Comparison of ENCODE assay signal across 28 mouse cellular contexts in the genomic region with DNA sequence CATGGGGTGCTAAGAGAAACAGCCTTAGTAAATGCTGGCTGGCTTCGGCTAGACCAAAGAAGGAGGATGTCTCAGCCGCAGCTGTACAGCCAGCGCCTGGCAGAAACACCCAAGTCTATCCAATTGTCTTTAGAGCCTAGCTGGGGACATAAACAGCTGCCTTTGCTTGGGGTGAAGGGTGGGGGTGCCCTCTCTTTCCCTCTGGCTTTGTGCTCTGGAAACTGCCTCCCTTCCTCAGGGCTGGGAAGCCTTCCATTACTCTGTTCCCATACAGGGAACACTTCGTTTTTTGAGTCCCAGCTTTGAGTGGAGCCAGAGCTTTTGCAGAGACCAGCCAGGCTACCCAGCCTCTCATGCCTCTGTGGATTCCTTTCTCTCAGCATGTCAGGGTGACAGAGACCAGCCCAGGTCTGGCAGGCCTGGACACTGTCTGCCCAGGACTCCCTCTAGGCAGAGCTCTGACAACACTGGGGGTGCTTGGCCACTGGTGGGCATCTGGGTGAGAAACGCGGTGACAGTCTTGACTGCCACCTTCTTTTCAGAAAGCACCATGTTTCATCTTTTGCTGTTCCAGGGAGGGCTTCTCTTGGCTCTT.
DNase-seq lines count a peak whose midpoint lies in the region; ATAC-seq and TF ChIP-seq lines count a peak whose summit lies in the region.
"Had no signal": no experiment of that assay in that cellular context is flagged by ENCODE, and none has a peak within 500 bp of the region (broad histone marks: within the 10 kb centered on the region; RNA-seq: fewer than 3 reads in every experiment).

No protein-coding gene starts in this region.

- H3K4me3 ChIP-seq in gastrocnemius, adult 2 months = no peak overlapping the region
- H3K4me3 ChIP-seq in intestine, embryonic 15.5 days (replicated peaks) = no peak overlapping the region
- no peak overlapping the region for H3K4me3 ChIP-seq in intestine, postnatal 0 days (ENCODE audit: low read depth, low read length)
- no peak overlapping the region for H3K4me3 ChIP-seq in embryonic facial prominence, embryonic 10.5 days
- H3K4me3 ChIP-seq: forebrain, embryonic 13.5 days; hindbrain, embryonic 12.5 days; kidney, embryonic 15.5 days; layer of hippocampus, adult 2 months; left cerebral cortex, adult 2 months; limb, embryonic 12.5 days; liver, embryonic 15.5 days; lung, embryonic 15.5 days had no signal

- DNase-seq in gastrocnemius, adult 2 months = no peak
- no peak for DNase-seq in gastrocnemius, postnatal 14 days
- DNase-seq in embryonic facial prominence, embryonic 10.5 days (ENCODE audit: low spot score) = peak; percentile 36
- DNase-seq in yolk sac, embryonic 10.5 days (ENCODE audit: low spot score) = peak; percentile 39
- DNase-seq in ovary, postnatal 14 days (ENCODE audit: low spot score) = no peak
- DNase-seq: adrenal gland, postnatal 10 days; cerebellum, adult 11-12 months; cerebellum, adult 9-11 months; heart, postnatal 36 days; kidney, adult 18-20 months; kidney, postnatal 25 days; right cerebral cortex, adult 18-20 months; thymus, postnatal 14 days had no signal

- no peak overlapping the region for H3K4me2 ChIP-seq in intestine, embryonic 15.5 days (replicated peaks)
- H3K4me2 ChIP-seq in intestine, postnatal 0 days (replicated peaks; ENCODE audit: low read depth) = no peak overlapping the region
- H3K4me2 ChIP-seq: forebrain, embryonic 13.5 days; hindbrain, embryonic 12.5 days; kidney, embryonic 15.5 days; limb, embryonic 12.5 days; liver, embryonic 15.5 days; lung, embryonic 15.5 days; midbrain, embryonic 11.5 days had no signal

- peak; percentile 59 for ATAC-seq in intestine, embryonic 15.5 days
- ATAC-seq in intestine, postnatal 0 days = no peak
- ATAC-seq: forebrain, embryonic 13.5 days; hindbrain, postnatal 0 days; midbrain, embryonic 16.5 days; Patski had no signal

- H3K36me3 ChIP-seq in intestine, embryonic 15.5 days = no peaks in the 10 kb centered on the region
- no peaks in the 10 kb centered on the region for H3K36me3 ChIP-seq in intestine, postnatal 0 days (ENCODE audit: control insufficient read depth, insufficient read depth)
- no peaks in the 10 kb centered on the region for H3K36me3 ChIP-seq in embryonic facial prominence, embryonic 10.5 days (replicated peaks)
- H3K36me3 ChIP-seq: G1E; hindbrain, embryonic 12.5 days; kidney, embryonic 15.5 days; limb, embryonic 12.5 days; liver, embryonic 15.5 days; lung, embryonic 15.5 days had no signal

- H3K9ac ChIP-seq in intestine, embryonic 15.5 days = no peak overlapping the region
- H3K9ac ChIP-seq in intestine, postnatal 0 days (ENCODE audit: low read depth, low read length) = no peak overlapping the region
- H3K9ac ChIP-seq: forebrain, embryonic 13.5 days; hindbrain, embryonic 12.5 days; kidney, embryonic 15.5 days; limb, embryonic 12.5 days; liver, embryonic 15.5 days; lung, embryonic 15.5 days had no signal

- no peak for TF ChIP-seq CTCF in gastrocnemius, adult 2 months (IDR thresholded peaks at IDR 0.05)
- no peak for TF ChIP-seq CTCF in intestine, postnatal 0 days (IDR thresholded peaks at IDR 0.05; ENCODE audit: low read depth)

- no peaks in the 10 kb centered on the region for H3K9me3 ChIP-seq in intestine, embryonic 15.5 days
- no peaks in the 10 kb centered on the region for H3K9me3 ChIP-seq in intestine, postnatal 0 days (ENCODE audit: control insufficient read depth)
- no peaks in the 10 kb centered on the region for H3K9me3 ChIP-seq in embryonic facial prominence, embryonic 10.5 days
- H3K9me3 ChIP-seq: forebrain, embryonic 13.5 days; kidney, embryonic 15.5 days; limb, embryonic 12.5 days; liver, embryonic 15.5 days; lung, embryonic 15.5 days had no signal

- intact Hi-C loops in gastrocnemius, adult 2 months (cut with DNase I) = loop anchor here (10.0 kb wide), 1 partner anchor 454 kb away; no protein-coding TSS in a partner anchor
- intact Hi-C loops in gastrocnemius, postnatal 14 days (cut with DNase I; ENCODE audit: low total_unique reads) = no loop called here

- H3K27ac ChIP-seq in gastrocnemius, adult 2 months = peak overlapping the region; percentile 46
- H3K27ac ChIP-seq in intestine, embryonic 15.5 days = no peak overlapping the region
- no peak overlapping the region for H3K27ac ChIP-seq in intestine, postnatal 0 days (ENCODE audit: low read depth, low read length)
- 0 out of 2 replicates have a peak overlapping the region, but pooled peaks have one; percentile 35 for H3K27ac ChIP-seq in embryonic facial prominence, embryonic 10.5 days (replicated peaks)
- H3K27ac ChIP-seq: forebrain, embryonic 13.5 days; hindbrain, embryonic 12.5 days; hindbrain, postnatal 0 days; kidney, embryonic 15.5 days; layer of hippocampus, adult 2 months; left cerebral cortex, adult 2 months; limb, embryonic 12.5 days; liver, embryonic 15.5 days; lung, embryonic 15.5 days had no signal

- H3K4me1 ChIP-seq in intestine, embryonic 15.5 days (replicated peaks) = no peaks in the 10 kb centered on the region
- H3K4me1 ChIP-seq in intestine, postnatal 0 days (replicated peaks; ENCODE audit: control insufficient read depth, insufficient read depth, low read length) = no peaks in the 10 kb centered on the region
- H3K4me1 ChIP-seq in embryonic facial prominence, embryonic 10.5 days = peaks cover 38% of the 10 kb centered on the region
- H3K4me1 ChIP-seq: forebrain, embryonic 13.5 days; liver, embryonic 15.5 days had no signal

- H3K27me3 ChIP-seq in intestine, embryonic 15.5 days (replicated peaks) = no peaks in the 10 kb centered on the region
- no peaks in the 10 kb centered on the region for H3K27me3 ChIP-seq in intestine, postnatal 0 days (replicated peaks; ENCODE audit: control insufficient read depth, insufficient read depth, low read length)
- H3K27me3 ChIP-seq in embryonic facial prominence, embryonic 10.5 days (replicated peaks; ENCODE audit: low read depth, poor library complexity, severe bottlenecking) = 0 out of 2 replicates have a peak, but pooled peaks cover 10% of the 10 kb centered on the region
- H3K27me3 ChIP-seq: forebrain, embryonic 13.5 days; hindbrain, embryonic 12.5 days; kidney, embryonic 15.5 days; liver, embryonic 15.5 days; lung, embryonic 15.5 days; Patski had no signal

- 41% methylated on average over 6 of the region's 6 CpGs for WGBS in intestine, embryonic 15.5 days
- 64% methylated on average over 6 of the region's 6 CpGs for WGBS in intestine, postnatal 0 days
- WGBS in embryonic facial prominence, embryonic 10.5 days = 84% methylated on average over 6 of the region's 6 CpGs

Comparison
In these comparisons a context has a peak if more than half of its experiments do, and no peak if none do; other contexts are left out.
1. DNase-seq: peak in embryonic facial prominence, embryonic 10.5 days (single experiment) and yolk sac, embryonic 10.5 days (single experiment); none in gastrocnemius, adult 2 months (single experiment), gastrocnemius, postnatal 14 days (single experiment) and ovary, postnatal 14 days (single experiment).
2. H3K27ac ChIP-seq: peak in gastrocnemius, adult 2 months (single experiment) and embryonic facial prominence, embryonic 10.5 days (single experiment); none in intestine, embryonic 15.5 days (single experiment) and intestine, postnatal 0 days (single experiment).